Mouse (Mus musculus) small intestine, adult 2 months (tissue): ENCODE data around the gene Sepsecs.

Source experiments
- CTCF ChIP-seq: fragments of 200-500 bp; IDR thresholded peaks from 2 replicates; pipeline ENCODE4 v1.5.1; 2012; ENCODE audit warnings: low read depth, mild to moderate bottlenecking, control low read depth, inconsistent platforms, low read length, moderate library complexity, mixed read lengths; ENCODE audit not compliant: insufficient replicate concordance, insufficient read length; ENCODE audit errors: extremely low read depth
- POLR2A ChIP-seq: fragments of 200-500 bp; IDR thresholded peaks from 2 replicates; pipeline ENCODE4 v1.6.1; 2012; ENCODE audit warnings: low read depth, mild to moderate bottlenecking, control low read depth, inconsistent platforms, low read length, moderate library complexity

DNA sequence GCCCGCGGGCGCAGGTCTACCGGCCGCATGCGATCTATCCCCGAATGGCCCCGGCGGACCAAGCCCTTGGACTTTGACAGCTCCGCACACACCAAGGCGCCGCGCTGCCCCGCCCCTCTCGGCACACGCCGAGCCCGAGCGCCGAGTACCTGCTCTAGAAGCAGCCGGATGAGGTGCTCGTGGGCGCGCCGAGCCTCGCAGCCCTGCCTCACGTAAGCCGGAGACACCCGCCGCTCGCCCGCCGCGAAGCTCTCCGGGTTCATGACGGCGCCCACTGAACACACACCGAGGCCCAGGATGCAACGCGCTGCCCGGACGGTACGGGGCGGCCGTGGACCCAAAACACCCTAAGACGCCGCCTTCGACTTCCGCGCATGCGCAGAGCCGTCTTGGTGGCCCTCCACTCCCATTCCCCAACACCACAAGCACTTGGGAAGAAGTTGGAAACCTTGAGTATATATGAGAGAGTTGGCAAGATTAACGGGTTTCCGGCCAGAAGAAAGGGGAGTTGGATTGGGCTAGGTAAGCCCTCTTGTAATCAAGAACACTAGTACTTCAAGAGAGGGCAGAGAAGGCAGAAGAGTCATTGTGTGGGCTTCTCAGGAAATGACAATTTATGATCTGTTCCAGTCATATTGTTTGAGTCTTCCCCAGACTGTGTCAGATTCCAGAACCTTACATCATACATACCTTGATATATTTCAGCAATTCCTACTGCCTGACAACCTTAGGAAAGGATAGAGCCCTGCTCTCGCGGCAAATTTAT is at the start of gene Sepsecs:
- TF ChIP-seq CTCF: no peak
- no peak; the same call in 1 of the 2 replicates for TF ChIP-seq POLR2A
